Mouse (Mus musculus) forebrain, embryonic 16.5 days (tissue): ENCODE measurements around the gene Nhsl1. TPM values are rescaled to one million over a fixed set of nuclear protein-coding genes. Genes with fewer than 3 reads are reported as not detected.
"Not testable (repeated sequence)": the region's sequence is repeated elsewhere in the genome, so short reads cannot be mapped to it uniquely, and the experiment has no call there.

ENCODE experiments used
- ATAC-seq: fragments of 200-750 bp; cut with Nextera tagmentation; 2 replicates; pipeline ENCODE4 v1.8.0; 2017; ENCODE audit warnings: mild to moderate bottlenecking, moderate library complexity
- H3K27ac ChIP-seq: fragments of 300-500 bp; sonication (generic); 2 replicates; pipeline ENCODE4 v1.5.1; 2014; ENCODE audit warnings: low read length, control low read depth
- H3K27me3 ChIP-seq: fragments of 300-500 bp; sonication (generic); replicated peaks from 2 replicates; pipeline ENCODE4 v1.6.1; 2014; ENCODE audit warnings: low read length; ENCODE audit not compliant: control insufficient read depth, insufficient read depth
- H3K36me3 ChIP-seq: fragments of 300-500 bp; sonication (generic); 2 replicates; pipeline ENCODE4 v1.6.1; 2014; ENCODE audit not compliant: control insufficient read depth, insufficient read depth
- H3K4me1 ChIP-seq: fragments of 300-500 bp; sonication (generic); replicated peaks from 2 replicates; pipeline ENCODE4 v1.6.1; 2014; ENCODE audit warnings: low read length; ENCODE audit not compliant: control insufficient read depth, insufficient read depth
- H3K4me2 ChIP-seq: fragments of 300-500 bp; sonication (generic); 2 replicates; pipeline ENCODE4 v1.6.1; 2014; ENCODE audit warnings: mild to moderate bottlenecking, low read length, control low read depth
- H3K4me3 ChIP-seq: fragments of 300-500 bp; sonication (generic); replicated peaks from 2 replicates; pipeline ENCODE4 v1.5.1; 2014; ENCODE audit warnings: mild to moderate bottlenecking, low read length, control low read depth
- H3K9ac ChIP-seq: fragments of 300-500 bp; sonication (generic); replicated peaks from 2 replicates; pipeline ENCODE4 v1.6.1; 2014; ENCODE audit warnings: low read depth, low read length, control low read depth
- H3K9me3 ChIP-seq: fragments of 300-500 bp; sonication (generic); 2 replicates; pipeline ENCODE4 v1.6.1; 2016; ENCODE audit warnings: low read length; ENCODE audit not compliant: control insufficient read depth
- WGBS: fragments of 180-500 bp; shearing (Covaris S2); extraction: QIAGEN DNeasy Blood & Tissue Kit; methylation state at CpG from one replicate; pipeline ENCODE4 v1.1.7; 2014; 5-methylcytosine and 5-hydroxymethylcytosine counted together
- polyA plus RNA-seq: library from polyadenylated mRNA; unstranded; fragments of >200 nt; fragmentation: Nextera tagmentation; extraction: Ambion mirVana; gene quantifications from 2 replicates; pipeline ENCODE4 v1.2.1, GENCODE M21; 2015

The Nhsl1 gene
- polyA plus RNA-seq, 1 experiment from 2014 or later, result 17.4 TPM

- Histone ChIP-seq H3K4me3 (no peak overlapping the region), H3K36me3 (peaks cover 7% of the 10 kb centered on the region; the same call in 1 of the 2 replicates), H3K27ac (no peak overlapping the region), H3K9ac (no peak overlapping the region), H3K4me2 (no peak overlapping the region), H3K4me1 (peaks cover 37% of the 10 kb centered on the region), H3K9me3 (no peaks in the 10 kb centered on the region), H3K27me3 (no peaks in the 10 kb centered on the region)
- ATAC-seq, result no peak
- WGBS, result 87% methylated on average over 4 of the region's 4 CpGs
These were observed 210.4 kb downstream of the Nhsl1 start for GRCm38 (mm10) chr10:18529177-18529576.

DNA sequence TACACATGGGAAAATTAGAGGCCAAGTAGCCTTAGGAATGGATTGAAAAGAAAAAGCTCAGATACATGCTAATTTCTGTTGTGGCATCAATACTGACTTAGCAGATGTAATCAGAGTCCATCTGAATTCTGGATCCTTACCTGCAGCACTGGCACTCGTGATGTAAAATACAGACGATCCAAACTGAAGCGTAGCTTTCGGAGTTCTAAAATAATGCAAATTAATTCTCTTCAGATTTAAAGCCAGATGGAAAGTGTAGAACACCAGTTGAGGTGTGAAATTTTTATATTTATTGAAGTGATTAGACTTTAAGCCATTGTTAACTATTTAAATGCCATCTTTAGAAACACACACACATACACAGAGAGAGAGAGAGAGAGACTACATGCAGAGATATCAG, 211.4 kb downstream of the Nhsl1 start:
- H3K9ac ChIP-seq, result no peak overlapping the region
- 49% methylated on average over 4 of the region's 4 CpGs for WGBS
- H3K4me2 ChIP-seq, result no peak overlapping the region
- H3K9me3 ChIP-seq, result no peaks in the 10 kb centered on the region
- no peak overlapping the region for H3K4me3 ChIP-seq
- peak; percentile 14; the same call in 1 of the 2 replicates for ATAC-seq
- no peaks in the 10 kb centered on the region for H3K27me3 ChIP-seq
- H3K4me1 ChIP-seq, result peaks cover 37% of the 10 kb centered on the region
- no peak overlapping the region for H3K27ac ChIP-seq
- peaks cover 7% of the 10 kb centered on the region; the same call in 1 of the 2 replicates for H3K36me3 ChIP-seq

- Histone ChIP-seq H3K9me3 (no peaks in the 10 kb centered on the region), H3K9ac (no peak overlapping the region), H3K4me3 (no peak overlapping the region), H3K4me1 (peaks cover 17% of the 10 kb centered on the region), H3K36me3 (peaks cover 7% of the 10 kb centered on the region; the same call in 1 of the 2 replicates), H3K27ac (no peak overlapping the region), H3K4me2 (no peak overlapping the region), H3K27me3 (no peaks in the 10 kb centered on the region)
- WGBS, result 74% methylated on average over 8 of the region's 8 CpGs
- ATAC-seq, result no peak
These were observed 213.5 kb downstream of the Nhsl1 start for GRCm38 (mm10) chr10:18532293-18532692.

DNA sequence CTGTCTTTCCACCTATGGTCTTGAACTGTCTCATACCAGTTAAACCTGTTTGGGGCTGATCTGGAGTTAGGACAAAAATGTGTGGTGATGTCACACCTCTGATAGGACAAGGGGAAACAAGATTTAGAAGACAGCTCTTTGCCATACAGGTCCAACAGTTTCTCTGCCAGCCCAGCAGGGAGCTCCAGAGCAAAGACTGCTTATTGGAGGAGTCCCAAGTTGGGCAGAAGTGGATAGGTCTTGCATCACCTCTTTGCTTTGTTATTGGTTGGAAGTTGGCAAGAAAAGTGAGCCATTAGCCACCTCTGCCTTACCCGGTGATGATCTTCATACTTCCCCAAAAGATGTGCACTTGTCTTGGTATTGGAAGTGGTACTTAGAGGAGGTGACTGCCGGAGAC, 218.1 kb downstream of the Nhsl1 start:
- Histone ChIP-seq H3K36me3 (peaks cover 3% of the 10 kb centered on the region), H3K9ac (no peak overlapping the region), H3K27ac (no peak overlapping the region), H3K4me1 (no peaks in the 10 kb centered on the region; the same call in 1 of the 2 replicates), H3K4me3 (no peak overlapping the region), H3K9me3 (no peaks in the 10 kb centered on the region), H3K4me2 (no peak overlapping the region), H3K27me3 (no peaks in the 10 kb centered on the region)
- ATAC-seq, result no peak
- 89% methylated on average over 2 of the region's 2 CpGs for WGBS

- peaks cover 15% of the 10 kb centered on the region for H3K4me1 ChIP-seq
- ATAC-seq, result 0 out of 2 replicates have a peak, but pooled peaks have one; percentile 9
- peak overlapping the region; percentile 76 for H3K9ac ChIP-seq
- no peak overlapping the region for H3K27ac ChIP-seq
- no peaks in the 10 kb centered on the region for H3K27me3 ChIP-seq
- H3K4me2 ChIP-seq, result peak overlapping the region; percentile 98
- no peaks in the 10 kb centered on the region for H3K9me3 ChIP-seq
- WGBS, result 4% methylated on average over 13 of the region's 13 CpGs
- H3K36me3 ChIP-seq, result no peaks in the 10 kb centered on the region; the same call in 1 of the 2 replicates
- H3K4me3 ChIP-seq, result peak overlapping the region; percentile 60
These were observed 226.5 kb downstream of the Nhsl1 start for GRCm38 (mm10) chr10:18545309-18545708.

- under 1% methylated on average over 22 of the region's 22 CpGs for WGBS
- ATAC-seq, result peak; percentile 79
- H3K27ac ChIP-seq, result no peak within 1 kb of the TSS
These were observed 227.0 kb downstream of the Nhsl1 start, which contains the start of gene Hebp2 for GRCm38 (mm10) chr10:18545813-18546235. Gene Hebp2, minus strand, starts transcription at chr10:18546076.

DNA sequence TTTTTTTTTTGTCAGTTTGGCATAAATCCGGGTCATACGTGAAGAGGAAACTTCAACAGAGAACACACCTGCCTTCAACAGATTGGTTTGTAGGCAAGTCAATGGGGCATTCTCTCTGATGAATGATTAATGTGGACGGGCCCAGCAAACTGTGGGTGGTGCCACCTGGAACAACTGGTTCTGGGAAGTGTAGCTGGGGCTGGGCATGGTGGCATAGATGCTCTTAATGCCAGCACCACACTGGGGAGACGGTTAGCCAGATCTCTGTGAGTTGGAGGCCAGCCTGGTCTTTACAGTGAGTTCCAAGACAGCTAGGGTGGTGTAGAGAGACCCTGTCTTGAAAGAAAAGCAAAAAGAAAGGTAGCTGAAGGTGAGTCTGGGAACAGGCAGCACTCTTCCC, 228.6 kb downstream of the Nhsl1 start:
- no peak overlapping the region for H3K4me2 ChIP-seq
- no peak overlapping the region for H3K9ac ChIP-seq
- H3K36me3 ChIP-seq, result no peaks in the 10 kb centered on the region
- WGBS, result 81% methylated on average over 4 of the region's 4 CpGs
- H3K27ac ChIP-seq, result no peak overlapping the region
- no peaks in the 10 kb centered on the region for H3K9me3 ChIP-seq
- H3K4me3 ChIP-seq, result no peak overlapping the region
- H3K4me1 ChIP-seq, result peaks cover 15% of the 10 kb centered on the region
- ATAC-seq, result no peak
- H3K27me3 ChIP-seq, result no peaks in the 10 kb centered on the region

More at GRCm38 (mm10) chr10:18545813-18546235, 227.0 kb downstream of the Nhsl1 start, which contains the start of gene Hebp2:
- Histone ChIP-seq H3K36me3 (no peaks in the 10 kb centered on the region; the same call in 1 of the 2 replicates), H3K9me3 (no peaks in the 10 kb centered on the region), H3K4me2 (peak within 1 kb of the TSS; percentile 98), H3K9ac (peak within 1 kb of the TSS; percentile 76), H3K27me3 (no peaks in the 10 kb centered on the region), H3K4me3 (peak within 1 kb of the TSS; percentile 60), H3K4me1 (peaks cover 15% of the 10 kb centered on the region)

GRCm38 (mm10) chr10:18549321-18550216, 230.8 kb downstream of the Nhsl1 start:
- Histone ChIP-seq H3K27me3 (no peaks in the 10 kb centered on the region), H3K4me3 (peak overlapping the region; percentile 37), H3K9me3 (no peaks in the 10 kb centered on the region), H3K4me2 (peak overlapping the region; percentile 61), H3K4me1 (peaks cover 15% of the 10 kb centered on the region), H3K27ac (no peak overlapping the region), H3K36me3 (no peaks in the 10 kb centered on the region), H3K9ac (peak overlapping the region; percentile 16)
- peak; percentile 67 for ATAC-seq
- 5% methylated on average over 35 of the region's 35 CpGs for WGBS

GRCm38 (mm10) chr10:18559076-18559475, 240.3 kb downstream of the Nhsl1 start:
- H3K27ac ChIP-seq, H3K4me2 ChIP-seq, H3K27me3 ChIP-seq, H3K36me3 ChIP-seq, H3K9ac ChIP-seq, ATAC-seq, H3K4me1 ChIP-seq, H3K4me3 ChIP-seq, H3K9me3 ChIP-seq: not testable (repeated sequence)
- 87% methylated on average over 9 of the region's 9 CpGs for WGBS
